Mouse (Mus musculus): ENCODE results near the gene Ucp1. TPM values are rescaled to one million over a fixed set of nuclear protein-coding genes. Genes with fewer than 3 reads are reported as not detected.

The Ucp1 gene
- total and polyA plus RNA-seq, 3 experiments, result not detected

GRCm38 (mm10) chr8:83271172-83271571, 19.0 kb upstream of the Ucp1 start (continued):
- TF ChIP-seq HCFC1 (IDR thresholded peaks at IDR 0.05; ENCODE audit: low read depth, low read length), result no peak
- no peak for TF ChIP-seq CTCF (conservative IDR thresholded peaks at IDR 0.05 in 1 of 2, IDR thresholded peaks at IDR 0.05 in 1 of 2; ENCODE audit: low read depth in 2 of 2, low read length in 2 of 2)
- no peak for TF ChIP-seq EP300 (IDR thresholded peaks at IDR 0.05; ENCODE audit: low read length)
- TF ChIP-seq MXI1 (IDR thresholded peaks at IDR 0.05; ENCODE audit: low read depth, low read length), result no peak
- TF ChIP-seq USF1 (IDR thresholded peaks at IDR 0.05; ENCODE audit: low read depth, low read length), result no peak

- DNase-seq (ENCODE audit: extremely low read depth), result no peak
- Histone ChIP-seq H3K9me3 (replicated peaks; ENCODE audit: low read length) (no peaks in the 10 kb centered on the region), H3K27ac (ENCODE audit: insufficient read depth, low read depth) (no peak overlapping the region), H3K4me1 (ENCODE audit: control insufficient read depth in 1 of 2, insufficient read depth in 2 of 2) (peaks cover 0 to 6% of the 10 kb centered on the region in 2 experiments; a peak in 2 of 4 replicates), H3K4me2 (ENCODE audit: insufficient read depth, low read depth, poor library complexity, severe bottlenecking) (no peak overlapping the region), H3K9ac (ENCODE audit: insufficient read depth, low read depth) (no peak overlapping the region), H3K36me3 (replicated peaks in 1 of 2; ENCODE audit: control insufficient read depth in 1 of 2, insufficient read depth in 1 of 2, low read length in 1 of 2) (peaks cover 4 to 13% of the 10 kb centered on the region in 2 experiments), H3K27me3 (replicated peaks) (no peaks in the 10 kb centered on the region), H3K4me3 (replicated peaks in 1 of 3; ENCODE audit: low read depth in 2 of 3, low read length in 2 of 3, poor library complexity in 1 of 3) (no peak overlapping the region), H3K79me2 (replicated peaks; ENCODE audit: control insufficient read depth, extremely low read depth, insufficient read depth, poor library complexity, severe bottlenecking) (no peaks in the 10 kb centered on the region)
- TF ChIP-seq MAFK (IDR thresholded peaks at IDR 0.05; ENCODE audit: insufficient replicate concordance, low read length) (no peak), ELF1 (IDR thresholded peaks at IDR 0.05; ENCODE audit: low read depth, low read length) (no peak), CHD1 (IDR thresholded peaks at IDR 0.05; ENCODE audit: low read depth, low read length) (no peak), MEF2A (IDR thresholded peaks at IDR 0.05; ENCODE audit: borderline replicate concordance, low read depth, low read length) (no peak), TCF12 (IDR thresholded peaks at IDR 0.05; ENCODE audit: low read depth, low read length) (no peak), CTCF (conservative IDR thresholded peaks at IDR 0.05 in 1 of 2, IDR thresholded peaks at IDR 0.05 in 1 of 2; ENCODE audit: low read depth in 2 of 2, low read length in 2 of 2) (no peak), KAT2A (IDR thresholded peaks at IDR 0.05; ENCODE audit: insufficient replicate concordance, low read length) (no peak), MYC (IDR thresholded peaks at IDR 0.05; ENCODE audit: low read depth, low read length) (no peak), IRF4 (IDR thresholded peaks at IDR 0.05; ENCODE audit: low read depth, low read length) (no peak), UBTF (IDR thresholded peaks at IDR 0.05; ENCODE audit: low read depth, low read length) (no peak), ZMIZ1 (IDR thresholded peaks at IDR 0.05; ENCODE audit: low read depth, low read length) (no peak), POLR2A (IDR thresholded peaks at IDR 0.05; ENCODE audit: low read depth, low read length) (no peak)
- in situ Hi-C loops (cut with MboI; ENCODE audit: low pct_ligation_motif_present, low pct_unique_long_range_greater_than_20kb, low sequenced_read_pairs), result no loop called here
- dilution Hi-C loops (cut with MboI; ENCODE audit: extremely low pct_ligation_motif_present, extremely low pct_unique_long_range_greater_than_20kb, low sequenced_read_pairs), result no loop called here
Observed at GRCm38 (mm10) chr8:83272464-83272863, 17.7 kb upstream of the Ucp1 start.

GRCm38 (mm10) chr8:83274470-83274869, 15.7 kb upstream of the Ucp1 start:
- in situ Hi-C loops (cut with MboI; ENCODE audit: low pct_ligation_motif_present, low pct_unique_long_range_greater_than_20kb, low sequenced_read_pairs), result no loop called here
- TF ChIP-seq USF2 (conservative IDR thresholded peaks at IDR 0.05; ENCODE audit: low read depth, low read length), result no peak
- no peak for TF ChIP-seq KAT2A (IDR thresholded peaks at IDR 0.05; ENCODE audit: insufficient replicate concordance, low read length)
- TF ChIP-seq MYC (IDR thresholded peaks at IDR 0.05; ENCODE audit: low read depth, low read length), result no peak
- TF ChIP-seq ZC3H11A (IDR thresholded peaks at IDR 0.05; ENCODE audit: low read depth, low read length), result no peak
- TF ChIP-seq BHLHE40 (IDR thresholded peaks at IDR 0.05; ENCODE audit: low read depth, low read length), result no peak
- no peak for TF ChIP-seq MAZ (IDR thresholded peaks at IDR 0.05; ENCODE audit: low read depth, low read length)
- H3K79me2 ChIP-seq (replicated peaks; ENCODE audit: control insufficient read depth, extremely low read depth, insufficient read depth, poor library complexity, severe bottlenecking), result no peaks in the 10 kb centered on the region

More at GRCm38 (mm10) chr8:83274470-83274869, 15.7 kb upstream of the Ucp1 start:
- Histone ChIP-seq H3K9ac (ENCODE audit: insufficient read depth, low read depth) (no peak overlapping the region), H3K4me1 (ENCODE audit: control insufficient read depth in 1 of 2, insufficient read depth in 2 of 2) (peaks cover 0 to 6% of the 10 kb centered on the region in 2 experiments; a peak in 2 of 4 replicates), H3K4me3 (replicated peaks in 1 of 3; ENCODE audit: low read depth in 2 of 3, low read length in 2 of 3, poor library complexity in 1 of 3) (no peak overlapping the region), H3K9me3 (replicated peaks; ENCODE audit: low read length) (no peaks in the 10 kb centered on the region), H3K4me2 (ENCODE audit: insufficient read depth, low read depth, poor library complexity, severe bottlenecking) (no peak overlapping the region), H3K27ac (ENCODE audit: insufficient read depth, low read depth) (no peak overlapping the region), H3K27me3 (replicated peaks) (no peaks in the 10 kb centered on the region), H3K36me3 (replicated peaks in 1 of 2; ENCODE audit: control insufficient read depth in 1 of 2, insufficient read depth in 1 of 2, low read length in 1 of 2) (peaks cover 4 to 9% of the 10 kb centered on the region in 2 experiments)
- no peak for DNase-seq (ENCODE audit: extremely low read depth)
- dilution Hi-C loops (cut with MboI; ENCODE audit: extremely low pct_ligation_motif_present, extremely low pct_unique_long_range_greater_than_20kb, low sequenced_read_pairs), result no loop called here
